Mouse (Mus musculus) gastrocnemius, adult 18-20 months (tissue): ENCODE measurements around the gene Olfr520. TPM values are rescaled to one million over a fixed set of nuclear protein-coding genes. Genes with fewer than 3 reads are reported as not detected.
"Not testable (repeated sequence)": the region's sequence is repeated elsewhere in the genome, so short reads cannot be mapped to it uniquely, and the experiment has no call there.

ENCODE experiments used
- DNase-seq: peaks from one replicate; pipeline ENCODE4 v3.0.0; 2021; ENCODE audit warnings: low spot score
- total RNA-seq, 2 experiments: library from RNA; stranded (reverse); gene quantifications; 2 replicates each; pipeline ENCODE4 v1.2.3; 2021

Olfr520 gene
- total RNA-seq, 2 experiments from 2014 or later: not detected

DNA sequence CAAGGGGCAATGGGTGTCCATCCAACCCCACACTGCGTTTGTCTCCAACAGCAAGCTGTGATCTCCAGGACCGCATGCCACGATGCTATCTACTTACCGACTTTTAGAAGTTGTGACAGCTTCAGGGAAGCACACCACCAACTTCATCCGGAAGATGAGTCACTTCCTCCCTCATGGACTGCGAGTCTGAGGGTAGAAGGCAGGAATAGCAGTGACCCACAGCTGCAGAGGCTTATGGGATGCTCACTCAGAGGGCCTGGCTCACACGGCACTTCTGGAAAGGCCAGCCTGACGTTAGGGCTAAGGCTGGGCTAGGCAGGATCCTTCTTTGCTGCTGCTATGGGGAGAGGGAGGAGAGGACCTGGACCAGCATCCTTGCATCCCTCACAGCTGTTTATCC, 18.9 kb upstream of the Olfr520 start, which contains the start of gene Slco2b1:
TSS of gene Slco2b1 (minus strand) at position 175 of the 400 bp plus-strand sequence.
- no peak for DNase-seq

DNA sequence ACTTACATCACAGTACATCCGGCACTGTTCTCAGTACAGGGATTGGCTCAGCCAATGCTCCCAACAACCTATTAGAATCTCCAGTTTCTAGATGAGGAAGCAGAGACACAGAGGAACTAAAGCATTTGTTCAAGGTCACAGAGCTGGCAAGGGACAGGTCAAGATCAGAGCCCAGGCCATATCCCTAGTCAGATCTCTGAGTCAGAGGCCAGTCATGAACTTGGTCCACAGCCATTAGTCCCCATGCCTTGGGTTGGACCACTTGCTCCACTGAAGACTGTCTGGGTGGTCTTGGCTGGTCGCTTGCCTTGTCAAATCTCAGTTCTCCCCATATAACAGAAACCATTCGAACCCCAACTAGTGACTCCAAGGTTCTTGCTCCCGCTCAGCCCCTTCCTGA, 17.6 kb upstream of the Olfr520 start:
- DNase-seq: no peak

DNA sequence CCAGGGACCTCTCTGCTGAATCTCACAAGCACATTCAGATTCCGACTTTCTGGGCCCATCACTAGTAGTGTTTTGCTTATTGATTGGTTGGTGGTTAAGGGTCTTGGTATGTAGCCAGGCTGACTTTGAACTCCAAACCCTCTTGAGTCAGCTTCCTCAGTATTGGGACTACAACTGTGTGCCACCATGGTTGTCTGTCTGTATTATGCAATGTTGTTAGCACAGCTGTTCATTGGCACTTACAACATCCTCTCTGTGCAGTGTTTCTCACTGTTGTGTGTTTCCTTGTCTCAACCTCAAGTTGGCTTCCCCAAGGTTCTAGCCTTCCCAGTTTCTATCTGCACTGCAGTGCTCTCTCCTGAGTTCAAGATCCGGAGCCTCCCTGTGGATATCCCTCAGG, 13.5 kb upstream of the Olfr520 start:
- no peak for DNase-seq

DNA sequence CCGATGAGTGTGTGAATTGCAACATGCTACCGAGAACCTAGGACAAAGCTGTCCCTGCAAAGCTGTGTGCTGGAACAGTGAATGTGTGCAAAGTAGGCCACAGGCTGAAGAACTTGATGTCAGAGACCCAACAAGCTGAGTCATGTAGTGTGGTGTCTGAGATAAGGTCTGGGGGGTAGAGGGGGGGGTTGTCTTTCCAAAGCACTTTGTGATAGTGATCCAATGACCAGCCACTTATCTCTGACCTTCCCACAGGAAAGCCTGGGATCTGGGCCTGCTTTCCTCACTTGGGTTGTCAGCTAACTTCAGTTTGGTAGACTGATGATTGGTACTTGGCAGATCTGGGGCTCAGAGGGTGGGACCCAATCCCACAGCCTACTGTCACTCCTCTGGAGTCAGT, 4.5 kb downstream of the Olfr520 start:
- no peak for DNase-seq

DNA sequence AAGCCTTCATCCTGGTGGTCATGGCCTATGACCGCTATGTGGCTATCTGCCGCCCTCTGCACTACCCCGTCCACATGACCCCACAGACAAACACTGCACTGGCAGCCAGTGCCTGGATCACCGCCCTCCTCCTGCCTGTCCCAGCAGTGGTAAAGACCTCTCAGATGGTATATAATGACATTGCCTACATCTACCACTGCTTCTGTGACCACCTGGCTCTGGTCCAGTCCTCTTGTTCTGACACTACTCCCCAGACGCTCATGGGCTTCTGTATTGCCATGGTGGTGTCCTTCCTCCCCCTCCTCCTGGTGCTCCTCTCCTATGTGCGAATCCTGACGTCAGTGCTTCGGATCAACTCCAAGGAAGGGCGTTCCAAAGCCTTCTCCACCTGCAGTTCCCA, 5.4 kb downstream of the Olfr520 start:
- not testable (repeated sequence) for DNase-seq

DNA sequence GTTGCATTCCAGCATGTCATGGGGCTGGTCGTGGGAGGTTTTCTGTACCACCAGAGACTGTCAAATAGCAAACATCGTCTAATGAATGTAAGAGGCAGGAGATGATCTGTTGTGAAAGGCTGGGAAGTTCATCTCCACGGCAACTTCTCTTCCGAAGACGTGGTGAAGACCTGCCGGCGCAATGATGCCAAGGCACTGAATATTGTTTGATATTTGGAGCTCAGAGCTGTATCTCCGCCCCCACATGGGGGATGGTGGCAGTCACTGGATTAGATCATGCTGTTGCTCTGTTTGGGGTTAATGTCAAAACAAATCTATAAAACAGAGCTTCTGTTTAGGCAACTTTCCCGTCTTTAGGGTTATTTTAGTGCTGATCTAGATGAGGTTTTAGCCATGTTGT, 9.2 kb downstream of the Olfr520 start:
- DNase-seq: no peak

DNA sequence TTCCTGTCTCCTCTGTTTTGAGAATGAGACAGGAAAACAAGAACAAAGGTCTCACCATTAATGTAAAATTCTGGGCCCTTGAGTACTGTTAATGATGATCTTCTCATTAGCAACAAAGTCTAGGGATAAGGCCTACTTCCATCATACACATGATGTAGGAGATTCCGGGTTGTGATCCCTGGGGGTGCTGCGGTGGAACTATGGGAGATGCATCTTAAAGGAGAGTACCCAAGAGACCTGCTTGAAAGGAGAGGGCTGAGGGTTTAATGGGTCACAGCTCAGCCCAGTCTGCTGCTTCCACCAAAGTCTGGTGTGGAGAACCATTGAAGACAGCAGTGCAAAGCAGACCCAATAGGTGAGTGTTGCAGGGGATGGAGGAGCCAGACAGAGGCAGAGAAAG, 33.1 kb downstream of the Olfr520 start, which contains the start of gene Olfr521:
TSS of gene Olfr521 (plus strand) at position 301 of the 400 bp plus-strand sequence.
- no peak for DNase-seq

DNA sequence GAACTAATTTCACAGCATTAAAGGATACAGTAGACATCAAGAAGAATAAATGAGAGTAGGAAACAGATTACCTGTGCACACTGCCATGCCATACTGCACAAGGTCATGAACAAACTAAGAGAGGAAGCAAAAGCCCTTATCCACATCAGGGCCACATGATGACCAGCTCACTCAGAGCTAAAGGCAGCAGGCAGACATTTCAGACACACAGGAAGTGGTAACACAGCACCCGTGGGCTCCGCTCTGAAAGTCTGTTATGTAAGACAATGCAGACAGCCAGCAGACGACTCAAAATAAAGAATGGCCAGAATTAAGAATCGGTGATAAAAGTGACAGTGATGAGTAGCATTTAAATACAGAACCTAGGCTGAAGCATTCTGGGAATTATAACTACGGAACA, 51.3 kb downstream of the Olfr520 start:
- no peak for DNase-seq

DNA sequence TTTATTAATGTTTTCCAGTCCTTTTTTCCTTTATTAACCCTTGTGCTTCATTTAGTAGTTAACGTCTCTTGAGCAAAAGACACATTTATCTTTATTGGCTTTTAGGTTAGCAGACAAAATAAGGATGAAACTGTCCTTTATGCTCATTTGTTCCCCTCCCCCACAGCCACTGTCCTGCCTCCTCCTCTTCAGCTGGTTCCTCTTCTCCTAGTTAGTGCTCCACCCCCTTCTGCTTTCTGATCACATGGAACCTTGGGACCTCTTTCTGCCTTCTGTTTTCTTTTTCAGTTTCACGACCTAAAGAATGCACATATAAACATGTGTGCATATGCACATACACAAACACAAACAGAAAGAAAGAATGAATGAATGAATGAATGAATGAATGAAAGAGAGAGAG, 51.8 kb downstream of the Olfr520 start:
- DNase-seq: no peak

DNA sequence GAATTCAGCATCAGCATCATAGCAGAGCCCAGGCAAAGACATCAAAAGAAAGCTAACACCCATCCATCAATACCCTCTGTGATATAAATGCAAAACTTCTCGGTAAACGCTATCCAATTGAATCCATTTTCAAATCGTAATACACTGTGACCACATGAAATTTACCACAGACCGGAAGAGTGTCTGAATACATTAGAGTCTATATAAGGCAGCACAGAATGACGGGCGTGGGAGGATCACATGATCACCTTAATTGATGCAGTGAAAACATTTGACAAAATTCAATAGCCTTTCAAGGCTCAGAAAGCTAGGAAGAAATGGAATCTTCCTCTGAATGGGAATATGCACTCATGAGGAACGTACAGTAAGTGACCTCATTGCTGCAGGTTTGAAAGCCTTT, 53.3 kb downstream of the Olfr520 start:
- no peak for DNase-seq

DNA sequence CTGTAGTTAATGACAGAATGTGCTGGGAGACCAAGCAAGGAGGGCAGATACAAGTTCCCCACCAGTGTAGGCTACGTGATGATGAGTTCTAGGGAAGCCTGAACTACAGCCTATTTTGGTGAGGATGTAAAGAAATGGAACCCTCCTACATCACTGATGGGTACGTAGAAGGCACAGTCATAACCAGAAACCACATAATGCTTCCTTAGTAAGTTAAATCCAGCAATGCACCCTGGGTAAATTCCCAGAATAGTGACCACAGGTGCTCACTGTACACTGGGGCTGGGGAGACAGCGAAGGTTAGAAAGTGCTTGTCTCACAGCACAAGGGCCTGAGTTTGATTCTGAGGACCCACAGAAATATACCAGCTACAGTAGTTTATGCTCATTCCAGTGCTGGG, 55.5 kb downstream of the Olfr520 start:
- no peak for DNase-seq

Other genes with a start within 250 kb of the Olfr520 start
- gene Rps3, start 246.5 kb upstream of the Olfr520 start, total RNA-seq: 100 to 1,000 TPM; 232 to 276 TPM
- 10 to 100 TPM; 13.8 to 15.4 TPM for gene Arrb1, start 194.8 kb upstream of the Olfr520 start, total RNA-seq
- 10 to 100 TPM; 42.6 to 56.8 TPM for gene Tpbgl, start 103.2 kb upstream of the Olfr520 start, total RNA-seq
- 1 to 10 TPM; 3.6 to 5.0 TPM for gene Slco2b1, start 18.9 kb upstream of the Olfr520 start, total RNA-seq
- gene Olfr521, start 33.2 kb downstream of the Olfr520 start, total RNA-seq: not detected
- 1 to 10 TPM; 2.5 to 3.0 TPM for gene Neu3, start 98.1 kb downstream of the Olfr520 start, total RNA-seq
- 1 to 10 TPM in 1 of 2 experiments, under 1 TPM in 1; 0.66 to 1.2 TPM for gene Xrra1, start 128.8 kb downstream of the Olfr520 start, total RNA-seq
- 10 to 100 TPM; 78.8 to 79.8 TPM for gene Spcs2, start 133.2 kb downstream of the Olfr520 start, total RNA-seq